Mouse (Mus musculus): ENCODE results near the gene Prpsap1. TPM values are rescaled to one million over a fixed set of nuclear protein-coding genes. Genes with fewer than 3 reads are reported as not detected.
A peak's percentile ranks its signal among the peaks of the same experiment; 100 is the strongest.

Prpsap1 gene
- polyA plus RNA-seq, 1 experiment from 2014 or later: 212 TPM

GRCm38 (mm10) chr11:116446308-116446887, 47.6 kb downstream of the Prpsap1 start:
- Histone ChIP-seq H3K9me3 (ENCODE audit: control insufficient read depth, low read length) (peaks cover 3% of the 10 kb centered on the region; the same call in 1 of the 2 replicates), H3K9ac (ENCODE audit: low read depth, low read length) (0 out of 2 replicates have a peak overlapping the region, but pooled peaks have one; percentile 35), H3K4me1 (ENCODE audit: control insufficient read depth, insufficient read depth, low read length) (peaks cover 7% of the 10 kb centered on the region), H3K27me3 (ENCODE audit: control insufficient read depth, insufficient read depth, low read length) (peaks cover 13% of the 10 kb centered on the region; the same call in 1 of the 2 replicates), H3K36me3 (ENCODE audit: control insufficient read depth, insufficient read depth, low read length) (no peaks in the 10 kb centered on the region), H3K27ac (ENCODE audit: low read depth, low read length) (no peak overlapping the region), H3K4me2 (replicated peaks; ENCODE audit: low read depth, low read length) (peak overlapping the region; percentile 1; the same call in 1 of the 2 replicates), H3K4me3 (ENCODE audit: low read length) (no peak overlapping the region)
- ATAC-seq (ENCODE audit: low FRiP score, low TSS enrichment): peak; percentile 25; the same call in 1 of the 2 replicates
- 21% methylated on average over 19 of the region's 19 CpGs for WGBS

GRCm38 (mm10) chr11:116445596-116446307, 48.2 kb downstream of the Prpsap1 start:
- Histone ChIP-seq H3K9ac (ENCODE audit: low read depth, low read length) (no peak overlapping the region), H3K4me3 (ENCODE audit: low read length) (no peak overlapping the region), H3K9me3 (ENCODE audit: control insufficient read depth, low read length) (peaks cover 3% of the 10 kb centered on the region; the same call in 1 of the 2 replicates), H3K4me1 (ENCODE audit: control insufficient read depth, insufficient read depth, low read length) (peaks cover 7% of the 10 kb centered on the region), H3K4me2 (replicated peaks; ENCODE audit: low read depth, low read length) (peak overlapping the region; percentile 10), H3K27ac (ENCODE audit: low read depth, low read length) (no peak overlapping the region), H3K36me3 (ENCODE audit: control insufficient read depth, insufficient read depth, low read length) (no peaks in the 10 kb centered on the region), H3K27me3 (ENCODE audit: control insufficient read depth, insufficient read depth, low read length) (peaks cover 13% of the 10 kb centered on the region; the same call in 1 of the 2 replicates)
- ATAC-seq (ENCODE audit: low FRiP score, low TSS enrichment): peak; percentile 56
- 28% methylated on average over 14 of the region's 16 CpGs for WGBS

- 91% methylated on average over 6 of the region's 6 CpGs for WGBS
- no peak overlapping the region for H3K27ac ChIP-seq (ENCODE audit: low read depth, low read length)
- no peak overlapping the region for H3K9ac ChIP-seq (ENCODE audit: low read depth, low read length)
- no peak for ATAC-seq (ENCODE audit: low FRiP score, low TSS enrichment)
- peaks cover 8% of the 10 kb centered on the region; the same call in 1 of the 2 replicates for H3K36me3 ChIP-seq (ENCODE audit: control insufficient read depth, insufficient read depth, low read length)
- no peak overlapping the region for H3K4me2 ChIP-seq (replicated peaks; ENCODE audit: low read depth, low read length)
- peaks cover 12% of the 10 kb centered on the region for H3K4me1 ChIP-seq (ENCODE audit: control insufficient read depth, insufficient read depth, low read length)
- H3K27me3 ChIP-seq (ENCODE audit: control insufficient read depth, insufficient read depth, low read length): peaks cover 13% of the 10 kb centered on the region; the same call in 1 of the 2 replicates
- no peaks in the 10 kb centered on the region for H3K9me3 ChIP-seq (ENCODE audit: control insufficient read depth, low read length)
- H3K4me3 ChIP-seq (ENCODE audit: low read length): no peak overlapping the region
Observed at GRCm38 (mm10) chr11:116443935-116444334, 50.1 kb downstream of the Prpsap1 start.

- WGBS: 76% methylated on average over 6 of the region's 6 CpGs
- Histone ChIP-seq H3K4me2 (replicated peaks; ENCODE audit: low read depth, low read length) (no peak overlapping the region), H3K27ac (ENCODE audit: low read depth, low read length) (no peak overlapping the region), H3K4me1 (ENCODE audit: control insufficient read depth, insufficient read depth, low read length) (peaks cover 12% of the 10 kb centered on the region), H3K36me3 (ENCODE audit: control insufficient read depth, insufficient read depth, low read length) (peaks cover 9% of the 10 kb centered on the region; the same call in 1 of the 2 replicates), H3K27me3 (ENCODE audit: control insufficient read depth, insufficient read depth, low read length) (peaks cover 13% of the 10 kb centered on the region; the same call in 1 of the 2 replicates), H3K9ac (ENCODE audit: low read depth, low read length) (no peak overlapping the region), H3K9me3 (ENCODE audit: control insufficient read depth, low read length) (no peaks in the 10 kb centered on the region), H3K4me3 (ENCODE audit: low read length) (no peak overlapping the region)
- no peak for ATAC-seq (ENCODE audit: low FRiP score, low TSS enrichment)
Observed at GRCm38 (mm10) chr11:116443311-116443710, 50.7 kb downstream of the Prpsap1 start.

- H3K4me1 ChIP-seq (ENCODE audit: control insufficient read depth, insufficient read depth, low read length): peaks cover 12% of the 10 kb centered on the region
- no peak overlapping the region for H3K4me3 ChIP-seq (ENCODE audit: low read length)
- H3K9me3 ChIP-seq (ENCODE audit: control insufficient read depth, low read length): no peaks in the 10 kb centered on the region
- H3K27me3 ChIP-seq (ENCODE audit: control insufficient read depth, insufficient read depth, low read length): peaks cover 13% of the 10 kb centered on the region; the same call in 1 of the 2 replicates
- WGBS: 40% methylated on average over 6 of the region's 6 CpGs
- no peak for ATAC-seq (ENCODE audit: low FRiP score, low TSS enrichment)
- H3K36me3 ChIP-seq (ENCODE audit: control insufficient read depth, insufficient read depth, low read length): peaks cover 9% of the 10 kb centered on the region; the same call in 1 of the 2 replicates
- H3K27ac ChIP-seq (ENCODE audit: low read depth, low read length): no peak overlapping the region
- H3K4me2 ChIP-seq (replicated peaks; ENCODE audit: low read depth, low read length): no peak overlapping the region
- no peak overlapping the region for H3K9ac ChIP-seq (ENCODE audit: low read depth, low read length)
Observed at GRCm38 (mm10) chr11:116442867-116443177, 51.2 kb downstream of the Prpsap1 start.

GRCm38 (mm10) chr11:116442129-116442866, 51.7 kb downstream of the Prpsap1 start:
- Histone ChIP-seq H3K9ac (ENCODE audit: low read depth, low read length) (no peak overlapping the region), H3K36me3 (ENCODE audit: control insufficient read depth, insufficient read depth, low read length) (peaks cover 14% of the 10 kb centered on the region), H3K4me2 (replicated peaks; ENCODE audit: low read depth, low read length) (no peak overlapping the region), H3K4me3 (ENCODE audit: low read length) (no peak overlapping the region), H3K4me1 (ENCODE audit: control insufficient read depth, insufficient read depth, low read length) (peaks cover 16% of the 10 kb centered on the region), H3K27me3 (ENCODE audit: control insufficient read depth, insufficient read depth, low read length) (peaks cover 11% of the 10 kb centered on the region; the same call in 1 of the 2 replicates), H3K27ac (ENCODE audit: low read depth, low read length) (no peak overlapping the region), H3K9me3 (ENCODE audit: control insufficient read depth, low read length) (no peaks in the 10 kb centered on the region)
- ATAC-seq (ENCODE audit: low FRiP score, low TSS enrichment): no peak
- WGBS: 77% methylated on average over 15 of the region's 15 CpGs

GRCm38 (mm10) chr11:116440408-116441068, 53.5 kb downstream of the Prpsap1 start:
- Histone ChIP-seq H3K4me2 (replicated peaks; ENCODE audit: low read depth, low read length) (no peak overlapping the region), H3K9ac (ENCODE audit: low read depth, low read length) (no peak overlapping the region), H3K27ac (ENCODE audit: low read depth, low read length) (no peak overlapping the region), H3K4me1 (ENCODE audit: control insufficient read depth, insufficient read depth, low read length) (peaks cover 29% of the 10 kb centered on the region), H3K9me3 (ENCODE audit: control insufficient read depth, low read length) (no peaks in the 10 kb centered on the region), H3K36me3 (ENCODE audit: control insufficient read depth, insufficient read depth, low read length) (peaks cover 29% of the 10 kb centered on the region), H3K27me3 (ENCODE audit: control insufficient read depth, insufficient read depth, low read length) (no peaks in the 10 kb centered on the region), H3K4me3 (ENCODE audit: low read length) (no peak overlapping the region)
- no peak for ATAC-seq (ENCODE audit: low FRiP score, low TSS enrichment)
- WGBS: 64% methylated on average over 7 of the region's 7 CpGs

- Histone ChIP-seq H3K27ac (ENCODE audit: low read depth, low read length) (no peak overlapping the region), H3K4me3 (ENCODE audit: low read length) (no peak overlapping the region), H3K27me3 (ENCODE audit: control insufficient read depth, insufficient read depth, low read length) (no peaks in the 10 kb centered on the region), H3K4me1 (ENCODE audit: control insufficient read depth, insufficient read depth, low read length) (peaks cover 30% of the 10 kb centered on the region), H3K9me3 (ENCODE audit: control insufficient read depth, low read length) (no peaks in the 10 kb centered on the region), H3K36me3 (ENCODE audit: control insufficient read depth, insufficient read depth, low read length) (peaks cover 29% of the 10 kb centered on the region), H3K4me2 (replicated peaks; ENCODE audit: low read depth, low read length) (no peak overlapping the region), H3K9ac (ENCODE audit: low read depth, low read length) (no peak overlapping the region)
- WGBS: 69% methylated on average over 19 of the region's 19 CpGs
- ATAC-seq (ENCODE audit: low FRiP score, low TSS enrichment): no peak
Observed at GRCm38 (mm10) chr11:116439269-116440240, 54.4 kb downstream of the Prpsap1 start.
